Mouse (Mus musculus) liver, adult (tissue): Measurements from ENCODE around the gene Syce1.

Source experiments
- GATA4 ChIP-seq: IDR thresholded peaks from 2 replicates; pipeline ENCODE4 v1.6.1; 2014; ENCODE audit warnings: mild to moderate bottlenecking, low read length; ENCODE audit not compliant: insufficient replicate concordance

The Syce1 gene

GRCm38 (mm10) chr7:140787406-140788052, at the start of gene Syce1:
TSS of gene Syce1 (minus strand) at chr7:140787852.
- TF ChIP-seq GATA4, result no peak

- no peak for TF ChIP-seq GATA4
Observed at GRCm38 (mm10) chr7:140836243-140837115, 48.8 kb upstream of the Syce1 start.

- peak; percentile 38; the same call in 1 of the 2 replicates for TF ChIP-seq GATA4
Observed at GRCm38 (mm10) chr7:140835758-140836087, 48.1 kb upstream of the Syce1 start.

GRCm38 (mm10) chr7:140834968-140835757, 47.5 kb upstream of the Syce1 start, which contains the start of gene Urah:
TSS of gene Urah (plus strand) at chr7:140835018.
- no peak for TF ChIP-seq GATA4

- no peak for TF ChIP-seq GATA4
Observed at GRCm38 (mm10) chr7:140833341-140833740, 45.7 kb upstream of the Syce1 start.

- TF ChIP-seq GATA4, result no peak
Observed at GRCm38 (mm10) chr7:140831447-140831846, 43.8 kb upstream of the Syce1 start.

GRCm38 (mm10) chr7:140828171-140828881, 40.7 kb upstream of the Syce1 start:
- no peak for TF ChIP-seq GATA4

- TF ChIP-seq GATA4, result no peak
Observed at GRCm38 (mm10) chr7:140822731-140823130, 35.1 kb upstream of the Syce1 start.

GRCm38 (mm10) chr7:140821653-140822329, 34.1 kb upstream of the Syce1 start, which contains the start of gene Zfp941:
TSS of gene Zfp941 (minus strand) at chr7:140822178.
- no peak for TF ChIP-seq GATA4

- TF ChIP-seq GATA4, result no peak
Observed at GRCm38 (mm10) chr7:140821305-140821652, 33.6 kb upstream of the Syce1 start.

- TF ChIP-seq GATA4, result no peak
Observed at GRCm38 (mm10) chr7:140820173-140820572, 32.5 kb upstream of the Syce1 start.

- no peak for TF ChIP-seq GATA4
Observed at GRCm38 (mm10) chr7:140812850-140813249, 25.2 kb upstream of the Syce1 start.

- TF ChIP-seq GATA4, result no peak
Observed at GRCm38 (mm10) chr7:140811714-140812113, 24.1 kb upstream of the Syce1 start.

- TF ChIP-seq GATA4, result no peak
Observed at GRCm38 (mm10) chr7:140810496-140810895, 22.8 kb upstream of the Syce1 start.

GRCm38 (mm10) chr7:140805704-140806103, 18.1 kb upstream of the Syce1 start:
- TF ChIP-seq GATA4, result peak; percentile 64; the same call in 1 of the 2 replicates

- no peak for TF ChIP-seq GATA4
Observed at GRCm38 (mm10) chr7:140802629-140803028, 15.0 kb upstream of the Syce1 start.
